Mouse (Mus musculus) CH12.LX (cell line): ENCODE results near the gene Gla. TPM values are rescaled to one million over a fixed set of nuclear protein-coding genes. Genes with fewer than 3 reads are reported as not detected.

Source experiments
- DNase-seq: peaks from one replicate; pipeline ENCODE4 v3.0.0-alpha.2; 2013; ENCODE audit errors: extremely low read depth
- H3K27ac ChIP-seq: 2 replicates; pipeline ENCODE4 v1.5.1; 2012; ENCODE audit warnings: low read depth, mild to moderate bottlenecking, control low read depth, moderate library complexity; ENCODE audit not compliant: insufficient read depth
- H3K27me3 ChIP-seq: replicated peaks from 2 replicates; pipeline ENCODE3; 2012; ENCODE audit warnings: inconsistent platforms
- H3K36me3 ChIP-seq, 2 experiments: replicated peaks in 1 of 2; 2 replicates each; pipeline versions ENCODE3 to v1.6.1; 2012; ENCODE audit warnings: inconsistent platforms in 1 of 2, low read length in 1 of 2, mild to moderate bottlenecking in 1 of 2, mixed read lengths in 1 of 2, moderate library complexity in 1 of 2; ENCODE audit not compliant: control insufficient read depth in 1 of 2, insufficient read depth in 1 of 2
- H3K4me1 ChIP-seq, 2 experiments: 2 replicates each; pipeline ENCODE4 v1.6.1; 2012; ENCODE audit warnings: inconsistent platforms in 1 of 2, moderate library complexity in 1 of 2; ENCODE audit not compliant: insufficient read depth in 2 of 2, control insufficient read depth in 1 of 2
- H3K4me2 ChIP-seq: 2 replicates; pipeline ENCODE4 v1.6.1; 2012; ENCODE audit warnings: low read depth, mild to moderate bottlenecking, control low read depth; ENCODE audit not compliant: poor library complexity, insufficient read depth, severe bottlenecking
- H3K4me3 ChIP-seq, 3 experiments: fragments of 150-350 bp in 1 of 3; sonication (generic) in 1 of 3; replicated peaks in 1 of 3; 2 replicates each; pipeline versions ENCODE3 to v1.5.1; 2011 to 2012; ENCODE audit warnings: low read depth in 2 of 3, low read length in 2 of 3, mild to moderate bottlenecking in 2 of 3, moderate library complexity in 2 of 3, control low read depth in 1 of 3, improper control_type of control experiment in 1 of 3, inconsistent platforms in 1 of 3, mixed read lengths in 1 of 3; ENCODE audit not compliant: poor library complexity in 1 of 3
- H3K79me2 ChIP-seq: replicated peaks from 2 replicates; pipeline ENCODE4 v1.6.1; 2012; ENCODE audit warnings: mild to moderate bottlenecking, moderate library complexity; ENCODE audit not compliant: control insufficient read depth, poor library complexity, insufficient read depth, severe bottlenecking; ENCODE audit errors: extremely low read depth
- H3K9ac ChIP-seq: 2 replicates; pipeline ENCODE4 v1.6.1; 2012; ENCODE audit warnings: low read depth, mild to moderate bottlenecking, control low read depth, moderate library complexity; ENCODE audit not compliant: insufficient read depth
- H3K9me3 ChIP-seq: replicated peaks from 2 replicates; pipeline ENCODE3; 2012; ENCODE audit warnings: low read length, inconsistent platforms, mixed read lengths
- BHLHE40 ChIP-seq: IDR thresholded peaks from 2 replicates; pipeline ENCODE4 v1.6.1; 2011; ENCODE audit warnings: mild to moderate bottlenecking, low read depth, low read length, improper control_type of control experiment
- CHD1 ChIP-seq: IDR thresholded peaks from 2 replicates; pipeline ENCODE4 v1.6.1; 2012; ENCODE audit warnings: low read depth, low read length, improper control_type of control experiment, inconsistent platforms
- CHD2 ChIP-seq: IDR thresholded peaks from 2 replicates; pipeline ENCODE4 v1.6.1; 2011; ENCODE audit warnings: low read length, improper control_type of control experiment
- CTCF ChIP-seq, 2 experiments: IDR thresholded peaks in 1 of 2; conservative IDR thresholded peaks in 1 of 2; 2 replicates each; pipeline ENCODE4 v1.5.1; 2011 to 2012; ENCODE audit warnings: low read depth in 2 of 2, low read length in 2 of 2, improper control_type of control experiment in 1 of 2, inconsistent platforms in 1 of 2, mild to moderate bottlenecking in 1 of 2, moderate library complexity in 1 of 2
- E2F4 ChIP-seq: IDR thresholded peaks from 2 replicates; pipeline ENCODE4 v1.6.1; 2011; ENCODE audit warnings: low read depth, low read length, improper control_type of control experiment; ENCODE audit not compliant: insufficient replicate concordance
- ELF1 ChIP-seq: IDR thresholded peaks from 2 replicates; pipeline ENCODE4 v1.6.1; 2014; ENCODE audit warnings: low read depth, mild to moderate bottlenecking, inconsistent platforms, low read length, improper control_type of control experiment
- EP300 ChIP-seq: IDR thresholded peaks from 2 replicates; pipeline ENCODE4 v1.6.1; 2011; ENCODE audit warnings: low read length, improper control_type of control experiment
- ETS1 ChIP-seq: conservative IDR thresholded peaks from 2 replicates; pipeline ENCODE4 v1.6.1; 2012; ENCODE audit warnings: low read depth, mild to moderate bottlenecking, inconsistent platforms, low read length, improper control_type of control experiment, moderate library complexity
- GABPA ChIP-seq: IDR thresholded peaks from 2 replicates; pipeline ENCODE4 v1.6.1; 2012; ENCODE audit warnings: low read depth, low read length, improper control_type of control experiment, inconsistent platforms; ENCODE audit not compliant: insufficient replicate concordance
- IRF4 ChIP-seq: IDR thresholded peaks from 2 replicates; pipeline ENCODE4 v1.6.1; 2014; ENCODE audit warnings: low read depth, mild to moderate bottlenecking, inconsistent platforms, low read length, improper control_type of control experiment
- JUND ChIP-seq: conservative IDR thresholded peaks from 2 replicates; pipeline ENCODE4 v1.6.1; 2011; ENCODE audit warnings: low read depth, low read length, improper control_type of control experiment
- KAT2A ChIP-seq: IDR thresholded peaks from 2 replicates; pipeline ENCODE4 v1.6.1; 2012; ENCODE audit warnings: low read length, improper control_type of control experiment, inconsistent platforms; ENCODE audit not compliant: insufficient replicate concordance
- MAX ChIP-seq: IDR thresholded peaks from 2 replicates; pipeline ENCODE4 v1.6.1; 2011; ENCODE audit warnings: low read length, improper control_type of control experiment
- MAZ ChIP-seq: IDR thresholded peaks from 2 replicates; pipeline ENCODE4 v1.6.1; 2012; ENCODE audit warnings: low read depth, mild to moderate bottlenecking, inconsistent platforms, low read length, improper control_type of control experiment, moderate library complexity
- MEF2A ChIP-seq: IDR thresholded peaks from 2 replicates; pipeline ENCODE4 v1.6.1; 2014; ENCODE audit warnings: low read depth, mild to moderate bottlenecking, inconsistent platforms, low read length, improper control_type of control experiment, borderline replicate concordance
- MXI1 ChIP-seq: IDR thresholded peaks from 2 replicates; pipeline ENCODE4 v1.6.1; 2011; ENCODE audit warnings: mild to moderate bottlenecking, low read depth, low read length, improper control_type of control experiment
- MYC ChIP-seq: IDR thresholded peaks from 2 replicates; pipeline ENCODE4 v1.6.1; 2011; ENCODE audit warnings: low read depth, mild to moderate bottlenecking, improper control_type of control experiment, low read length
- NELFE ChIP-seq: IDR thresholded peaks from 2 replicates; pipeline ENCODE4 v1.6.1; 2011; ENCODE audit warnings: low read depth, low read length, improper control_type of control experiment
- NRF1 ChIP-seq: IDR thresholded peaks from 2 replicates; pipeline ENCODE4 v1.6.1; 2014; ENCODE audit warnings: low read depth, mild to moderate bottlenecking, inconsistent platforms, low read length, improper control_type of control experiment, moderate library complexity
- POLR2A ChIP-seq: IDR thresholded peaks from 2 replicates; pipeline ENCODE4 v1.6.1; 2011; ENCODE audit warnings: low read depth, mild to moderate bottlenecking, improper control_type of control experiment, low read length
- POLR2AphosphoS2 ChIP-seq: IDR thresholded peaks from 2 replicates; pipeline ENCODE4 v1.6.1; 2011; ENCODE audit warnings: low read depth, low read length, improper control_type of control experiment
- SIN3A ChIP-seq: IDR thresholded peaks from 2 replicates; pipeline ENCODE4 v1.6.1; 2012; ENCODE audit warnings: low read length, improper control_type of control experiment, inconsistent platforms
- TBP ChIP-seq: conservative IDR thresholded peaks from 2 replicates; pipeline ENCODE4 v1.6.1; 2011; ENCODE audit warnings: low read depth, low read length, improper control_type of control experiment
- UBTF ChIP-seq: IDR thresholded peaks from 2 replicates; pipeline ENCODE4 v1.6.1; 2012; ENCODE audit warnings: low read depth, mild to moderate bottlenecking, inconsistent platforms, low read length, improper control_type of control experiment, moderate library complexity
- USF1 ChIP-seq: IDR thresholded peaks from 2 replicates; pipeline ENCODE4 v1.6.1; 2014; ENCODE audit warnings: low read depth, mild to moderate bottlenecking, inconsistent platforms, low read length, improper control_type of control experiment
- ZMIZ1 ChIP-seq: IDR thresholded peaks from 2 replicates; pipeline ENCODE4 v1.6.1; 2012; ENCODE audit warnings: low read depth, mild to moderate bottlenecking, inconsistent platforms, low read length, improper control_type of control experiment
- ZNF384 ChIP-seq: IDR thresholded peaks from 2 replicates; pipeline ENCODE4 v1.6.1; 2012; ENCODE audit warnings: low read depth, low read length, improper control_type of control experiment, inconsistent platforms
- dilution Hi-C: fragments of 300-500 bp; cut with MboI; formaldehyde crosslinking; loops from 2 replicates; pipeline ENCODE4 v1.14.3; 2020; ENCODE audit warnings: low sequenced_read_pairs; ENCODE audit not compliant: extremely low pct_unique_long_range_greater_than_20kb, extremely low pct_ligation_motif_present
- in situ Hi-C: fragments of 300-500 bp; cut with MboI; formaldehyde crosslinking; loops from 3 replicates; pipeline ENCODE4 v1.14.3; 2019; ENCODE audit warnings: low sequenced_read_pairs, low pct_ligation_motif_present, low pct_unique_long_range_greater_than_20kb, mixed read lengths
- polyA plus RNA-seq: library from polyadenylated mRNA; unstranded; fragments of >175 nt; gene quantifications from 2 replicates; pipeline ENCODE4 v1.2.1, GENCODE M21; 2012; ENCODE audit warnings: low read depth; ENCODE audit not compliant: insufficient read length
- total RNA-seq, 2 experiments: library from RNA; depleted of rRNA; stranded (reverse); fragments of 300-350 nt in 1 of 2; fragments of >200 nt in 1 of 2; gene quantifications; 2 replicates each; pipeline ENCODE4 v1.2.3; 2012 to 2014

Gene Gla
- total and polyA plus RNA-seq, 3 experiments: 6.1 to 9.1 (median 8.6) TPM

GRCm38 (mm10) chrX:134582270-134582669 lies 18.7 kb downstream of the Gla start:
- Histone ChIP-seq H3K36me3 (peaks cover under 1 to 4% of the 10 kb centered on the region in 2 experiments), H3K27ac (peak overlapping the region; percentile 85), H3K4me2 (peak overlapping the region; percentile 82), H3K27me3 (no peaks in the 10 kb centered on the region), H3K79me2 (peaks cover 48% of the 10 kb centered on the region), H3K9ac (peak overlapping the region; percentile 93), H3K4me3 (peak overlapping the region; percentile 64 to 93 (median 90)), H3K4me1 (peaks cover 0 to 7% of the 10 kb centered on the region in 2 experiments; a peak in 1 of 4 replicates), H3K9me3 (no peaks in the 10 kb centered on the region)
- DNase-seq: no peak
- TF ChIP-seq ZMIZ1: no peak
- no peak for TF ChIP-seq ETS1
- TF ChIP-seq NELFE: no peak
- no peak for TF ChIP-seq KAT2A
- TF ChIP-seq EP300: no peak
- TF ChIP-seq SIN3A: no peak; the same call in 1 of the 2 replicates
- TF ChIP-seq USF1: no peak
- no peak for TF ChIP-seq POLR2AphosphoS2
- no peak for TF ChIP-seq JUND
- TF ChIP-seq UBTF: no peak
- no peak for TF ChIP-seq ELF1
- TF ChIP-seq MAX: no peak
- TF ChIP-seq E2F4: no peak
- no peak for TF ChIP-seq NRF1
- TF ChIP-seq MEF2A: no peak
- TF ChIP-seq CHD1: no peak
- no peak for TF ChIP-seq TBP
- TF ChIP-seq ZNF384: no peak
- no peak for TF ChIP-seq CTCF (conservative IDR thresholded peaks at IDR 0.05 in 1 of 2, IDR thresholded peaks at IDR 0.05 in 1 of 2; ENCODE audit: low read depth in 2 of 2, low read length in 2 of 2)
- no peak for TF ChIP-seq MAZ
- dilution Hi-C loops (no loop called here), in situ Hi-C loops (no loop called here)

- Histone ChIP-seq H3K9me3 (no peaks in the 10 kb centered on the region), H3K27me3 (no peaks in the 10 kb centered on the region), H3K9ac (peak overlapping the region; percentile 93), H3K4me2 (peak overlapping the region; percentile 69), H3K27ac (peak overlapping the region; percentile 85), H3K79me2 (peaks cover 34% of the 10 kb centered on the region), H3K4me3 (peak overlapping the region; percentile 64 to 93 (median 90)), H3K4me1 (peaks cover 0 to 8% of the 10 kb centered on the region in 2 experiments; a peak in 1 of 4 replicates), H3K36me3 (peaks cover 0 to 2% of the 10 kb centered on the region in 2 experiments)
- TF ChIP-seq IRF4 (peak; percentile 19; the same call in 1 of the 2 replicates), JUND (no peak), ELF1 (0 out of 2 replicates have a peak, but pooled peaks have one; percentile 9), MXI1 (peak; percentile 68), MAX (peak; percentile 78), SIN3A (peak; percentile 37; the same call in 1 of the 2 replicates), MYC (peak; percentile 91), BHLHE40 (peak; percentile 59), ETS1 (peak; percentile 30; the same call in 1 of the 2 replicates), ZNF384 (no peak), GABPA (no peak), POLR2A (peak; percentile 39; the same call in 1 of the 2 replicates), TBP (no peak; the same call in 1 of the 2 replicates), MAZ (0 out of 2 replicates have a peak, but pooled peaks have one; percentile 40), CHD2 (no peak; the same call in 1 of the 2 replicates)
- dilution Hi-C loops (no loop called here), in situ Hi-C loops (no loop called here)
- DNase-seq: peak; percentile 75
Observed at GRCm38 (mm10) chrX:134580528-134581305, 20.2 kb downstream of the Gla start.
